Mouse (Mus musculus): Measurements from ENCODE around the gene Cdc14a.
"Not testable (repeated sequence)": the region's sequence is repeated elsewhere in the genome, so short reads cannot be mapped to it uniquely, and the experiment has no call there.

The Cdc14a gene

GRCm38 (mm10) chr3:116368868-116369437 is 54.9 kb downstream of the Cdc14a start:
- DNase-seq (ENCODE audit: low spot score): no peak

GRCm38 (mm10) chr3:116366125-116366524 is 57.7 kb downstream of the Cdc14a start:
- DNase-seq (ENCODE audit: low spot score): no peak

- no peak for DNase-seq (ENCODE audit: low spot score)
Measured at GRCm38 (mm10) chr3:116361906-116362305, 61.9 kb downstream of the Cdc14a start.

GRCm38 (mm10) chr3:116361101-116361500 is 62.7 kb downstream of the Cdc14a start:
- DNase-seq (ENCODE audit: low spot score): no peak

- no peak for DNase-seq (ENCODE audit: low spot score)
Measured at GRCm38 (mm10) chr3:116357866-116358265, 66.0 kb downstream of the Cdc14a start.

- DNase-seq (ENCODE audit: low spot score): no peak
Measured at GRCm38 (mm10) chr3:116357180-116357579, 66.7 kb downstream of the Cdc14a start.

GRCm38 (mm10) chr3:116355026-116355788 is 68.6 kb downstream of the Cdc14a start:
- peak; percentile 9 for DNase-seq (ENCODE audit: low spot score)

- no peak for DNase-seq (ENCODE audit: low spot score)
Measured at GRCm38 (mm10) chr3:116352486-116352885, 71.3 kb downstream of the Cdc14a start.

- no peak for DNase-seq (ENCODE audit: low spot score)
Measured at GRCm38 (mm10) chr3:116350389-116350967, 73.4 kb downstream of the Cdc14a start.

GRCm38 (mm10) chr3:116347571-116347970 is 76.3 kb downstream of the Cdc14a start:
- not testable (repeated sequence) for DNase-seq (ENCODE audit: low spot score)

GRCm38 (mm10) chr3:116345245-116345644 is 78.6 kb downstream of the Cdc14a start:
- no peak for DNase-seq (ENCODE audit: low spot score)

GRCm38 (mm10) chr3:116342251-116342650 is 81.6 kb downstream of the Cdc14a start:
- DNase-seq (ENCODE audit: low spot score): no peak

- DNase-seq (ENCODE audit: low spot score): peak; percentile 85
Measured at GRCm38 (mm10) chr3:116340950-116341624, 82.7 kb downstream of the Cdc14a start.

- no peak for DNase-seq (ENCODE audit: low spot score)
Measured at GRCm38 (mm10) chr3:116340281-116340680, 83.6 kb downstream of the Cdc14a start.

- DNase-seq (ENCODE audit: low spot score): no peak
Measured at GRCm38 (mm10) chr3:116338616-116339015, 85.2 kb downstream of the Cdc14a start.

- DNase-seq (ENCODE audit: low spot score): no peak
Measured at GRCm38 (mm10) chr3:116337840-116338239, 86.0 kb downstream of the Cdc14a start.

- no peak for DNase-seq (ENCODE audit: low spot score)
Measured at GRCm38 (mm10) chr3:116335036-116335435, 88.8 kb downstream of the Cdc14a start.

GRCm38 (mm10) chr3:116333711-116334110 is 90.1 kb downstream of the Cdc14a start:
- no peak for DNase-seq (ENCODE audit: low spot score)

GRCm38 (mm10) chr3:116333229-116333628 is 90.6 kb downstream of the Cdc14a start:
- no peak for DNase-seq (ENCODE audit: low spot score)

GRCm38 (mm10) chr3:116331811-116332464 is 91.9 kb downstream of the Cdc14a start:
- DNase-seq (ENCODE audit: low spot score): peak; percentile 78

- no peak for DNase-seq (ENCODE audit: low spot score)
Measured at GRCm38 (mm10) chr3:116329976-116330375, 93.9 kb downstream of the Cdc14a start.
